Mouse (Mus musculus) megakaryocyte, embryonic 14.5 days (primary cell): Measurements from ENCODE around the gene Sfxn3. TPM values are rescaled to one million over a fixed set of nuclear protein-coding genes. Genes with fewer than 3 reads are reported as not detected.

Experiments used
- H3K27me3 ChIP-seq: replicated peaks from 2 replicates; pipeline ENCODE3; 2012; ENCODE audit warnings: inconsistent platforms
- H3K36me3 ChIP-seq: replicated peaks from 2 replicates; pipeline ENCODE3; 2012; ENCODE audit warnings: low read length, inconsistent platforms, mixed read lengths
- H3K4me1 ChIP-seq: 2 replicates; pipeline ENCODE4 v1.6.1; 2012; ENCODE audit warnings: inconsistent platforms
- H3K4me3 ChIP-seq: replicated peaks from 2 replicates; pipeline ENCODE3; 2012; ENCODE audit warnings: moderate library complexity, mild to moderate bottlenecking, inconsistent platforms
- H3K9me3 ChIP-seq: 2 replicates; pipeline ENCODE4 v1.6.1; 2012; ENCODE audit warnings: inconsistent platforms
- FLI1 ChIP-seq: IDR thresholded peaks from 2 replicates; pipeline ENCODE4 v1.6.1; 2012; ENCODE audit warnings: low read length, inconsistent platforms, mixed read lengths
- GATA1 ChIP-seq: IDR thresholded peaks from 3 replicates; pipeline ENCODE4 v1.6.1; 2012; ENCODE audit warnings: mixed read lengths, low read length, inconsistent platforms, borderline replicate concordance
- polyA plus RNA-seq: library from polyadenylated mRNA; stranded (reverse); fragments of >175 nt; gene quantifications from 2 replicates; pipeline ENCODE4 v1.2.3, GENCODE M21; 2012; ENCODE audit warnings: low replicate concordance; ENCODE audit not compliant: insufficient read depth

Sfxn3 gene
- polyA plus RNA-seq, 1 experiment = 4.4 TPM

DNA sequence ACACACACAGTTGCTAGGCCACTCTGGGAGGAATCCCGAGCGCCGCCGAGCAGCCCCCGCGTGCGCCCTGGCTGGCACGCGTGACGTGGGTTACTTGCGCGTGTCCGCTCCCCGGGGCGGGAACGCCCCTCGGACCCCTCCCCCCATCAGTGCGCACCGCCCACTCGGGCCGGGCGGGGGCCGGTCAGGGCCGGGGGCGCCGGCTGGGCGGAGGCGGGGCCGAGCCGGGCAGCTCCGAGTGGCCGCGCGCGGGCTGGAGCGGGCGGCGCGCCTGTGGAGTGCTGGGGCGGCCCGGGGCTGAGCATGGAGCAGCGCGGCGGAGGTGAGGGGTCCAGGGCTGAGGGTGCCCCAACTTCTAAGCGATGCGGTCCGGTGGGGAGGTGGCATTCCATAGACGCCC, 29.4 kb upstream of the Sfxn3 start:
- Histone ChIP-seq H3K9me3 (no peaks in the 10 kb centered on the region), H3K4me1 (peaks cover 81% of the 10 kb centered on the region), H3K4me3 (peak overlapping the region; percentile 99), H3K36me3 (peaks cover 28% of the 10 kb centered on the region), H3K27me3 (no peaks in the 10 kb centered on the region)
- TF ChIP-seq GATA1 (no peak), FLI1 (no peak)

- Histone ChIP-seq H3K9me3 (no peaks in the 10 kb centered on the region), H3K4me3 (peak overlapping the region; percentile 99), H3K4me1 (peaks cover 79% of the 10 kb centered on the region), H3K27me3 (no peaks in the 10 kb centered on the region), H3K36me3 (peaks cover 30% of the 10 kb centered on the region)
- TF ChIP-seq GATA1 (no peak), FLI1 (no peak)
Measured at GRCm38 (mm10) chr19:45018351-45018831, 28.9 kb upstream of the Sfxn3 start.

GRCm38 (mm10) chr19:45020348-45020747, 27.0 kb upstream of the Sfxn3 start:
- H3K27me3 ChIP-seq = no peaks in the 10 kb centered on the region
- no peaks in the 10 kb centered on the region for H3K9me3 ChIP-seq
- peaks cover 70% of the 10 kb centered on the region for H3K4me1 ChIP-seq
- TF ChIP-seq FLI1 (no peak), GATA1 (no peak)
- H3K36me3 ChIP-seq = peaks cover 47% of the 10 kb centered on the region
- no peak overlapping the region for H3K4me3 ChIP-seq

DNA sequence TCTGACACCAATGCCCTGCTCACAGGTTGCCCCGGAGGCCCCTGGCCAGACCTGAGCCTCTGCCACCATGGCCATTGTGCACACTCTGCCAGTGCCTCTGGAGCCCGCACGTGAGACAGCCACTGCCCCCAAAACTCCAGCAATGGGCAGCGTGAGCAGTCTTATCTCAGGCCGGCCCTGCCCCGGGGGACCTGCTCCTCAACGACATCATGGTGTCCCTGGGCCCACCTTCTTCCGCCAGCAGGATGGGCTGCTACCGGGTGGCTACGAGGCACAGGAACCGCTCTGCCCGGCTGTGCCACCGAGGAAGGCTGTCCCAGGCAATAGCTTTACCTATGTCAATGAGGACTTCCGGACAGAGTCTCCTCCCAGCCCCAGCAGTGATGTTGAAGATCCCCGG, 25.9 kb upstream of the Sfxn3 start:
- Histone ChIP-seq H3K36me3 (peaks cover 57% of the 10 kb centered on the region), H3K9me3 (no peaks in the 10 kb centered on the region), H3K27me3 (no peaks in the 10 kb centered on the region), H3K4me1 (peaks cover 65% of the 10 kb centered on the region), H3K4me3 (no peak overlapping the region)
- TF ChIP-seq FLI1 (no peak), GATA1 (no peak)

GRCm38 (mm10) chr19:45023993-45024392, 23.3 kb upstream of the Sfxn3 start:
- H3K36me3 ChIP-seq = peaks cover 77% of the 10 kb centered on the region
- no peak overlapping the region for H3K4me3 ChIP-seq
- TF ChIP-seq GATA1 (no peak), FLI1 (no peak)
- peaks cover 45% of the 10 kb centered on the region for H3K4me1 ChIP-seq
- H3K27me3 ChIP-seq = peaks cover 5% of the 10 kb centered on the region
- H3K9me3 ChIP-seq = no peaks in the 10 kb centered on the region

- Histone ChIP-seq H3K36me3 (peaks cover 74% of the 10 kb centered on the region), H3K4me1 (peaks cover 41% of the 10 kb centered on the region), H3K27me3 (peaks cover 7% of the 10 kb centered on the region), H3K9me3 (no peaks in the 10 kb centered on the region), H3K4me3 (no peak overlapping the region)
- no peak for TF ChIP-seq GATA1
- no peak for TF ChIP-seq FLI1
Measured at GRCm38 (mm10) chr19:45024775-45025174, 22.5 kb upstream of the Sfxn3 start.

- Histone ChIP-seq H3K4me1 (peaks cover 42% of the 10 kb centered on the region), H3K4me3 (no peak overlapping the region), H3K9me3 (no peaks in the 10 kb centered on the region), H3K36me3 (peaks cover 66% of the 10 kb centered on the region), H3K27me3 (peaks cover 7% of the 10 kb centered on the region)
- TF ChIP-seq FLI1 (no peak), GATA1 (no peak)
Measured at GRCm38 (mm10) chr19:45025937-45026568, 21.2 kb upstream of the Sfxn3 start.

GRCm38 (mm10) chr19:45026958-45027670, 20.2 kb upstream of the Sfxn3 start:
- H3K9me3 ChIP-seq = no peaks in the 10 kb centered on the region
- H3K27me3 ChIP-seq = peaks cover 7% of the 10 kb centered on the region
- TF ChIP-seq FLI1 (no peak), GATA1 (no peak)
- H3K4me3 ChIP-seq = no peak overlapping the region
- H3K36me3 ChIP-seq = peaks cover 56% of the 10 kb centered on the region
- peaks cover 46% of the 10 kb centered on the region for H3K4me1 ChIP-seq

- peaks cover 48% of the 10 kb centered on the region for H3K4me1 ChIP-seq
- peaks cover 7% of the 10 kb centered on the region for H3K27me3 ChIP-seq
- H3K36me3 ChIP-seq = peaks cover 49% of the 10 kb centered on the region
- H3K9me3 ChIP-seq = no peaks in the 10 kb centered on the region
- TF ChIP-seq FLI1 = no peak
- no peak overlapping the region for H3K4me3 ChIP-seq
Measured at GRCm38 (mm10) chr19:45027848-45028247, 19.5 kb upstream of the Sfxn3 start.

GRCm38 (mm10) chr19:45028746-45029145, 18.6 kb upstream of the Sfxn3 start:
- no peak for TF ChIP-seq FLI1
- TF ChIP-seq GATA1 = no peak
- no peak overlapping the region for H3K4me3 ChIP-seq
- no peaks in the 10 kb centered on the region for H3K9me3 ChIP-seq
- H3K36me3 ChIP-seq = peaks cover 44% of the 10 kb centered on the region
- peaks cover 44% of the 10 kb centered on the region for H3K4me1 ChIP-seq
- H3K27me3 ChIP-seq = peaks cover 7% of the 10 kb centered on the region
